Mouse (Mus musculus) left cerebral cortex, postnatal 10 days (tissue): Measurements from ENCODE around the gene Gm29797. TPM values are rescaled to one million over a fixed set of nuclear protein-coding genes. Genes with fewer than 3 reads are reported as not detected.

ENCODE experiments used
- DNase-seq, 2 experiments: peaks; one replicate each; pipeline ENCODE4 v3.0.0; 2021 to 2022; ENCODE audit warnings: low spot score in 2 of 2, mixed read lengths in 1 of 2; ENCODE audit errors: extremely low spot score in 1 of 2
- intact Hi-C: fragments of 180-260 bp; cut with DNase I; formaldehyde crosslinking; loops from one replicate; pipeline ENCODE4 v1.15.1; 2025
- total RNA-seq, 2 experiments: library from RNA; stranded (reverse); gene quantifications; 2 replicates each; pipeline ENCODE4 v1.2.3; 2021

Gm29797 gene
- total RNA-seq, 2 experiments from 2014 or later = 0.67 TPM; not detected in 1

DNA sequence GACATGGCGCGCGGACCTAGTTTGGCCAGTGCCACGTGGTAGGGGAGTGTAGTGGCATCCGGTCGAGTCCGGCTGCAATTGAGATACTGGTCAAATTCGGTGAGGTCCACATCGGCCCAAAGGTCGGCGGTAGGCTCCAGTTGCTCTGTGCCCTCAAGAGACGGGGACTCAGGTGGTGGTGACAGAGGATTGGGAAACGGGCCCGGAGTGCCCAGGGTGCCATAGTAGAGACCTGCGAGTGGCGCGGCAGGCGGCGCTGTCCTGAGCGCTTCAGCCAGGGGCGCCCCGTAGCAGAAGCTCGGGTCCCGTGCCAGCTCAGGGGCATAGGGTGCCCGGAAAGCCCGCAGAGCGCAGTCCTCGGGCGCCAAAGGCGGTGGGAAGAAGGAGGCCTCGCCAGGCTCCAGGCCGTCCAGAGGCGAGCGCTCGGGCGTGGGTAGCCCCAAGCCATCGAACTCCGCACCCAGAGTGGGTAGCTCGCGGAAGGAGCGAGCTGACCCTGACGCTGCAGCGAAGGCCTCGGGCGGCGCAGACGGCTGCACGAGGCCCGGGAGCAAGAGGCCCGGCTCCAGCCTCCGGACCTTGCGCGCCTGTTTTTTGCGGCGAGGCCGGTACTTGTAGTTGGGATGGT lies 13.6 kb downstream of the Gm29797 start:
- DNase-seq = no peak
- intact Hi-C loops = loop anchor here (10.0 kb wide), 1 partner anchor 276 kb away; no protein-coding TSS in a partner anchor

DNA sequence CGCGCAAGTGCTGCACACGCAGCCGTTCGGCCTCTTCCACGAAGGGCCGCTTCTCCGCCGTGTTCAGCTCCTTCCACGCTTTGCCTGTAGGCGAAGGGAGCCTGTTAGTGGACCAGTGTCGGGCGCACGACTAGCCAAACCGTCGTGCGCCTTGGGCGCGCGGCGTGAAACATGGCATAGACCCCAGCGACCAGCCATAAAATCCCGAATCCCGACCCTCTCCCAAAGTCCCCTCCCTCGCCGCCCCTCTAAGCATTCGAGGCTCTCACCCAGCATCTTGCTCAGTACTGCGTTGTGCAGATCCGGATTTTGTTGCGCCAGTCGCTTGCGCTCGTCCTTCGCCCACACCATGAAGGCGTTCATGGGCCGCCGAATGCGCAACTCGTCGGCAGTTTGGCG lies 14.1 kb downstream of the Gm29797 start:
- intact Hi-C loops = loop anchor here (10.0 kb wide), 1 partner anchor 276 kb away; no protein-coding TSS in a partner anchor
- no peak for DNase-seq

- intact Hi-C loops = loop anchor here (10.0 kb wide), 1 partner anchor 277 kb away; no protein-coding TSS in a partner anchor
- peak in 1 of 2 experiments; percentile 75 for DNase-seq
Measured at GRCm38 (mm10) chr2:181671326-181671725, 14.5 kb downstream of the Gm29797 start, which contains the start of gene Sox18. Gene Sox18, minus strand, starts transcription at chr2:181671640.

- intact Hi-C loops = loop anchor here (10.0 kb wide), 1 partner anchor 277 kb away; no protein-coding TSS in a partner anchor
- DNase-seq = no peak
Measured at GRCm38 (mm10) chr2:181671984-181672383, 15.2 kb downstream of the Gm29797 start.

DNA sequence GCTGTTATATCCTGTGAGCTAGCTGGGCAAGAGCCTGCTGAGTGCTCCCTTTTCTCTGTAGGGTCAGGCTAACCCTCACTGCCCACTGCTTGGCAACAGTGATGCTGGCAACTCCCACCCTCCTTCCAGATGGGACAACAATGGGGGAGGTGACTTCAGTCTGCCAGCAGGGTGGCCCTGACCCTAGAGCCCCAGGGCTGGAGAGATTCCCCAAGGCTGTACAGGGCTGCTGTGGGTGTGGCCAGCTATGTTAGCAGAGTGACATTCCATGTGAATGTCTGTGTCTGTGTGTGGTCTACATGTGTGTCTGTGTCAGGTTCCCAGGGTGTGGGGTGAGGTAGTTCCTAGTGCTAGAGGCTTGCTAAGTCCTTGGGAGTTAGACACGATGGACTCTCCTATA lies 16.7 kb downstream of the Gm29797 start:
- intact Hi-C loops = loop anchor here (10.0 kb wide), 1 partner anchor 279 kb away; no protein-coding TSS in a partner anchor

GRCm38 (mm10) chr2:181674934-181675333 lies 18.1 kb downstream of the Gm29797 start:
- no peak for DNase-seq
- intact Hi-C loops = loop anchor here (5.0 to 10.0 kb wide), 2 partner anchors 33 to 280 kb away; no protein-coding TSS in a partner anchor

More for the DNA sequence above, 16.7 kb downstream of the Gm29797 start:
- peak in 1 of 2 experiments; percentile 62 for DNase-seq

DNA sequence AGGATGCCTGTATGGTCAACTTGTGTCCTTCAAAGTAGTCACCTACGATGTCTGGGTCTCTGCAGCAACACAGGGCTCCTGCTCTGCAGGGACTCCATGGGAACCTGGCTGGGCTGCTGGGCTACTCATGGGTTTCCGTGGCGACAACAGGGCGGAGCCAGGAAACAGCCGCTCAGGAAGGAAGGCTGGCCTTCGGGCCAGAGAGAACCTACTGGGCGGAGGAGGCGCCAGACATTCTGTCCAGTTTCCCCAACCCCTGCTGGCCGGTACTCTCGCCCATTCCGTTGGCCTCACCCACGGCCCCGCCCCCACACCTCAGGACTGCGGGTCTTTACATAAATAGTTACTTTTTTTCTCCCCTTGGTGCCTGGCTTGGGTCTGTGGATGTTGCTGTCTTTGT lies 18.6 kb downstream of the Gm29797 start:
- DNase-seq = peak in 1 of 2 experiments; percentile 93
- intact Hi-C loops = loop anchor here (5.0 to 10.0 kb wide), 2 partner anchors 33 to 281 kb away; no protein-coding TSS in a partner anchor

DNA sequence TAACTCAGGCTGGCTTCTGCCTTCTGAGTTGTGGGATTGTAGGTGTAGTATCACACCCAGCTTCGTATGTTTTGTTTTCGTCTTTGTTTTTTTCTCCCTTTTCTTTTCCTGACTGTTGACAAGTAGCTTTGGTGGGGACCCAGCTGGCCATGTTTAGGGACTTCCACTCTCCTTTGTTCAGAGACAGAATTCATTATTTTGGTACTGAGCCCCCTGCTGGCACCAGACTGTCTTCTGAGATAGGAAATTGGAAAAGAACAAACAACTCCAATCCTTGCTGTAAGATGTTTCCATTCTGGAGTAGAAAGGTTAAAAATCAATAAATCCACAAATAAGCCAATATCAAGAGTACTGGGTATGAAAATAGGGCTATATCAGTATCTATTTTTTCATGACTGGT lies 19.6 kb downstream of the Gm29797 start:
- DNase-seq = no peak
- intact Hi-C loops = loop anchor here (5.0 to 10.0 kb wide), 2 partner anchors 34 to 282 kb away; no protein-coding TSS in a partner anchor

GRCm38 (mm10) chr2:181677096-181677754 lies 20.4 kb downstream of the Gm29797 start:
- intact Hi-C loops = loop anchor here (5.0 to 10.0 kb wide), 2 partner anchors 35 to 282 kb away; no protein-coding TSS in a partner anchor

GRCm38 (mm10) chr2:181677755-181678098 lies 20.9 kb downstream of the Gm29797 start:
- no peak for DNase-seq
- intact Hi-C loops = loop anchor here (5.0 to 10.0 kb wide), 2 partner anchors 35 to 283 kb away; no protein-coding TSS in a partner anchor

More at GRCm38 (mm10) chr2:181677096-181677754, 20.4 kb downstream of the Gm29797 start:
- peak in 1 of 2 experiments; percentile 78 for DNase-seq

DNA sequence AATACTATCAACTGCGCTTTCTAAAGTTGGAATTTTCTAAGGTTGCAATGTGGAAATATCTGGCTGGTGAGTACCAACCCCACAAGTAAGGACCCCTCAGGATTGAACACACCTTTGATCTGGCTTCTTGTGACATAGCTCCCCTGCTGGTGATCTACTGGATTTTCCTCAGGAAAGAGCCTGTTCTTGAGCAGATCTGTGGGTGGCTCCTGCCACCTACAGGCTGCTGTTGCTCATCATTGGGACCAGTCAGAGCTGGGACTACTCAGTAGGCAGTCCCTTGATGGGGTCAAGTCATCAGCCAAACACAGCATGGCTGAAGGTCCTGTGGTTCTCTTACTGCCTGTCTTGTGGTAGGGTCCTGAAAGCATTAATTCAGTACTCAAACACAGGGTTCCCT lies 21.9 kb downstream of the Gm29797 start:
- intact Hi-C loops = loop anchor here (5.0 to 10.0 kb wide), 2 partner anchors 36 to 284 kb away; no protein-coding TSS in a partner anchor
- DNase-seq = peak; percentile 74 to 82

- peak; percentile 58 to 82 for DNase-seq
- intact Hi-C loops = loop anchor here (5.0 to 10.0 kb wide), 2 partner anchors 38 to 285 kb away; no protein-coding TSS in a partner anchor
Measured at GRCm38 (mm10) chr2:181679951-181680715, 23.3 kb downstream of the Gm29797 start, which contains the start of gene Tcea2. Gene Tcea2, plus strand, starts transcription at chr2:181680310.

DNA sequence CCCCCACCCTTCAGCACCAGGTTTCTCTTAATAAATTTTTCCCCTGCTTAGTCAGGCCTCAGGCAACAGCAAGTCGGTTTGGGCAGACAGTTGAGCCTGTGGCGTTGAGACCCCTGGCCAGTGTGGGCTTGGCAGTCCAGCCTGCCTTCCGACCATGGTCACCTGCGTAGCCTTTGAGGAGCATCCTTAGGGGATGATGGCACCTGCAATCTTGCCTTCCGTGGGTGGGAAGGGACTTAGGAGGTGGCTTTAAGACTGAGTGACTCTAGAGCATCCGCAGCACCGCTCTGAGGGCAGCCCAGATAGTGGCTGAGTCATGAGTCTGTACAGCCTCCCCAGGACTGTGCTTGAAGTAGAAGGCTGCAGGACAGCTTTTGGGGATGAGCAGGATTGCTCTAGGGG lies 23.9 kb downstream of the Gm29797 start:
- peak in 1 of 2 experiments; percentile 40 for DNase-seq
- intact Hi-C loops = no loop called here

DNA sequence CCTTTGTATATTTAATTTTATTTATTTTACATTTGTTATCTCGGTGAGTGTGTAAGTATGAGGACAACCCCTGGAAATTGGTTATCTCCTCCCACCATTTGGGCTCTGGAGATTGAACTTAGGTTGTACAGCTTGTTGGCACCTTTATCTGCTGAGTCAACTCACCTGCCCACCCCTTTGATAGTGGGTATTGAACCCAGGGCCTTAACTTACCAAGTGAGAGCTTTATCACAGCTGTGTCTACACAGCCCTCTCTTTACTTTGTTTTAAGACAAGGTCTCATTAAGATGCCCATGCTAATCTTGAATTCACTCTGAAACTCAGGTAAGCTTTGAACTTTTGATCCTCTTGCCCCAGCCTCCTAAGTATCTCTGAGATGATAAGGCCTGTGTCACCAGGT lies 25.1 kb downstream of the Gm29797 start:
- intact Hi-C loops = no loop called here
- DNase-seq = peak in 1 of 2 experiments; percentile 1

GRCm38 (mm10) chr2:181683381-181683780 lies 26.5 kb downstream of the Gm29797 start:
- intact Hi-C loops = no loop called here
- peak in 1 of 2 experiments; percentile 23 for DNase-seq

GRCm38 (mm10) chr2:181684713-181685112 lies 27.9 kb downstream of the Gm29797 start:
- peak in 1 of 2 experiments; percentile 9 for DNase-seq
- intact Hi-C loops = no loop called here

GRCm38 (mm10) chr2:181685686-181686085 lies 28.9 kb downstream of the Gm29797 start:
- intact Hi-C loops = no loop called here
- peak in 1 of 2 experiments; percentile 6 for DNase-seq

DNA sequence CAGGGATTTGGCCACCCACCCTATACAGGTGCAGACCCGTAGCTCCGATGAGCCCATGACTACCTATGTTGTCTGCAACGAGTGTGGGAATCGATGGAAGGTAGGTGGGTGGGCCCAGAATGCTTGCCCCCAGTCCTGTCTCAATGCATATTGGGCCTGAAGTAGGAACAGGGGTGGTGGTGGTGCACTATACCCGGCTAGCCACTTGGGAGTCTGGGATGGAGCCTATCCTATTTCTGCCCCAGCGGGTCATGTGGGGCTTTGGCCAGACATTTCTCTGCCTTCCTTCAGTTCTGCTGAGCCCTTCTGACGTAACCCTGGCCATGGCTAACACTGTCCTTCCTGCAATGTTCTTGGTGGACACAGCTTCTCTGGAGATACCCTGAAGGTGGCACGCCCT lies 30.8 kb downstream of the Gm29797 start:
- intact Hi-C loops = no loop called here
- DNase-seq = peak in 1 of 2 experiments; percentile 9
